Mouse (Mus musculus) adrenal gland, postnatal 14 days (tissue): ENCODE data around the gene Ush1g. TPM values are rescaled to one million over a fixed set of nuclear protein-coding genes. Genes with fewer than 3 reads are reported as not detected.

Experiments
- DNase-seq: peaks from one replicate; pipeline ENCODE4 v3.0.0; 2021; ENCODE audit warnings: mixed read lengths
- long read RNA-seq, 2 experiments: library from polyadenylated mRNA; stranded (forward); transcript quantifications; one replicate each; pipeline ENCODE4 v2.0.0; 2021
- total RNA-seq: library from RNA; stranded (reverse); gene quantifications from 2 replicates; pipeline ENCODE4 v1.2.3, GENCODE M21; 2021

Gene Ush1g
- total RNA-seq: 0.33 and 0.38 TPM in 2 replicates
- long read RNA-seq, experiment 1: 0 reads
- long read RNA-seq, experiment 2: 0 reads

GRCm38 (mm10) chr11:115321906-115322693 is at the start of gene Ush1g:
Gene Ush1g, minus strand, starts transcription at chr11:115322041.
- peak; percentile 84 for DNase-seq

- DNase-seq: no peak
These were observed 49.5 kb upstream of the Ush1g start for GRCm38 (mm10) chr11:115371354-115371753.

- no peak for DNase-seq
These were observed 48.5 kb upstream of the Ush1g start for GRCm38 (mm10) chr11:115370368-115370767.

- DNase-seq: peak; percentile 91
These were observed 45.6 kb upstream of the Ush1g start, which contains the start of gene Hid1 for GRCm38 (mm10) chr11:115367395-115367944. Gene Hid1, minus strand, starts transcription at chr11:115367756.

- DNase-seq: peak; percentile 40
These were observed 45.0 kb upstream of the Ush1g start for GRCm38 (mm10) chr11:115366706-115367394.

- no peak for DNase-seq
These were observed 44.3 kb upstream of the Ush1g start for GRCm38 (mm10) chr11:115366039-115366705.

GRCm38 (mm10) chr11:115364136-115364535 is 42.3 kb upstream of the Ush1g start:
- no peak for DNase-seq

GRCm38 (mm10) chr11:115359726-115360125 is 37.9 kb upstream of the Ush1g start:
- DNase-seq: no peak

GRCm38 (mm10) chr11:115359293-115359692 is 37.5 kb upstream of the Ush1g start:
- DNase-seq: no peak

- peak; percentile 83 for DNase-seq
These were observed 36.6 kb upstream of the Ush1g start for GRCm38 (mm10) chr11:115358468-115358867.

GRCm38 (mm10) chr11:115354183-115354582 is 32.3 kb upstream of the Ush1g start:
- peak; percentile 83 for DNase-seq

GRCm38 (mm10) chr11:115353375-115353774 is 31.5 kb upstream of the Ush1g start:
- no peak for DNase-seq

- DNase-seq: no peak
These were observed 28.1 kb upstream of the Ush1g start for GRCm38 (mm10) chr11:115349976-115350375.

GRCm38 (mm10) chr11:115348681-115349248 is 26.9 kb upstream of the Ush1g start:
- DNase-seq: no peak

- no peak for DNase-seq
These were observed 23.7 kb upstream of the Ush1g start for GRCm38 (mm10) chr11:115345515-115345914.

- no peak for DNase-seq
These were observed 23.1 kb upstream of the Ush1g start for GRCm38 (mm10) chr11:115344967-115345366.

- no peak for DNase-seq
These were observed 20.0 kb upstream of the Ush1g start for GRCm38 (mm10) chr11:115341866-115342265.

GRCm38 (mm10) chr11:115341246-115341645 is 19.4 kb upstream of the Ush1g start:
- no peak for DNase-seq

- DNase-seq: no peak
These were observed 16.0 kb upstream of the Ush1g start for GRCm38 (mm10) chr11:115337826-115338225.

- no peak for DNase-seq
These were observed 15.5 kb upstream of the Ush1g start for GRCm38 (mm10) chr11:115337350-115337749.

- DNase-seq: no peak
These were observed 14.3 kb upstream of the Ush1g start for GRCm38 (mm10) chr11:115336115-115336514.

- DNase-seq: peak; percentile 60
These were observed 13.4 kb upstream of the Ush1g start for GRCm38 (mm10) chr11:115335223-115335622.
